Mouse (Mus musculus): ENCODE results near the gene Ep300. TPM values are rescaled to one million over a fixed set of nuclear protein-coding genes. Genes with fewer than 3 reads are reported as not detected.

Ep300 gene
- polyA plus RNA-seq, 1 experiment, result 55.4 TPM

- WGBS, result 65% methylated on average over 18 of the region's 18 CpGs
- H3K4me1 ChIP-seq (ENCODE audit: control insufficient read depth, insufficient read depth, low read length), result no peaks in the 10 kb centered on the region
These were observed 30.4 kb upstream of the Ep300 start for GRCm38 (mm10) chr15:81554558-81555297.

GRCm38 (mm10) chr15:81555986-81556385, 29.2 kb upstream of the Ep300 start:
- TF ChIP-seq CTCF (IDR thresholded peaks at IDR 0.05; ENCODE audit: control insufficient read depth, insufficient read depth, low read length) (no peak), POLR2A (IDR thresholded peaks at IDR 0.05; ENCODE audit: borderline replicate concordance, control insufficient read depth, low read depth, low read length) (no peak)
- 79% methylated on average over 3 of the region's 3 CpGs for WGBS
- H3K4me1 ChIP-seq (ENCODE audit: control insufficient read depth, insufficient read depth, low read length), result no peaks in the 10 kb centered on the region
- H3K4me3 ChIP-seq (replicated peaks; ENCODE audit: control insufficient read depth, low read depth, low read length), result no peak overlapping the region
- H3K27ac ChIP-seq (ENCODE audit: control insufficient read depth, insufficient read depth, low read depth, low read length, poor library complexity), result no peak overlapping the region

More at GRCm38 (mm10) chr15:81554558-81555297, 30.4 kb upstream of the Ep300 start:
- TF ChIP-seq CTCF (IDR thresholded peaks at IDR 0.05; ENCODE audit: control insufficient read depth, insufficient read depth, low read length), result no peak
- no peak for TF ChIP-seq POLR2A (IDR thresholded peaks at IDR 0.05; ENCODE audit: borderline replicate concordance, control insufficient read depth, low read depth, low read length)
- no peak overlapping the region for H3K4me3 ChIP-seq (replicated peaks; ENCODE audit: control insufficient read depth, low read depth, low read length)
- no peak overlapping the region for H3K27ac ChIP-seq (ENCODE audit: control insufficient read depth, insufficient read depth, low read depth, low read length, poor library complexity)

DNA sequence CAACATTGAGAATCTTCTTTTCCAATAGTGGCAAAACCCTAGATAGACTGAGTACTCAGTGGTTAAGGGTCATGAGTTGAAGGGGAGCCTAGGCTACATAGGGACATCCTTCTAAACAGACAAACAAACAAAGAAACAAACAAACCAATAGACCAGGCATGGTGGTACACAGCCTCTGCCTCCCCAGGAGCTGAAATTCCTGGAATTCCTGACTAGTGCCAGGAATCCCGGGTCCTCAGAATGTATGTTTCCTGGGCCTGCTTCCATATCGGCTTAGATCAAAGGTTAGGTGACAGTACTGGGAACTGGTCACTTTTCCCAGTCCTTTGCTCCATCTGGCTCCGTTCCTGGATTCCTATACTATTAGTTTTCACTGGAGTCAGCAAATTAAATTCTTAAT, 23.6 kb upstream of the Ep300 start:
- H3K4me3 ChIP-seq (replicated peaks; ENCODE audit: control insufficient read depth, low read depth, low read length), result no peak overlapping the region
- TF ChIP-seq CTCF (IDR thresholded peaks at IDR 0.05; ENCODE audit: control insufficient read depth, insufficient read depth, low read length), result no peak
- no peak for TF ChIP-seq POLR2A (IDR thresholded peaks at IDR 0.05; ENCODE audit: borderline replicate concordance, control insufficient read depth, low read depth, low read length)
- no peak overlapping the region for H3K27ac ChIP-seq (ENCODE audit: control insufficient read depth, insufficient read depth, low read depth, low read length, poor library complexity)
- no peaks in the 10 kb centered on the region; the same call in 1 of the 2 replicates for H3K4me1 ChIP-seq (ENCODE audit: control insufficient read depth, insufficient read depth, low read length)
- WGBS, result 81% methylated on average over 3 of the region's 3 CpGs

DNA sequence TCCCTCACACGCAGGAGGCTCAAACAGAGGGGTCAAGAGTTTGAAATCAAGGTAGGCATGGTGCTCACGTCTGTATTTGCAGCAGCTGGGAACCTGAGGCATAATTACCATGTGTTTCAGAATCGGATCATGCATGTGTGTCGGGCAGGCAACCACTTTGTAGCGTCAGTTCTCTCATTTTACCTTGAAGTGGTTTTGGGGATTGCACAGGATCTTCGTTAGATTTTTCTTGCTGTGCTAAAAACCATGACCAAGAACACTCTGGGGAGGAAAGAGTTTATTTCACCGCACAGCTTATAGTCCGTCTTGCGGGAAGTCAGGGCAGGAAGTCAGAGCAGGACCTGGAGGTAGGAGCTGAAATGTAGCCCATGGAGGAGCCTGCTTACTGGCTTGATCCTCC, 23.2 kb upstream of the Ep300 start:
- no peaks in the 10 kb centered on the region; the same call in 1 of the 2 replicates for H3K4me1 ChIP-seq (ENCODE audit: control insufficient read depth, insufficient read depth, low read length)
- H3K27ac ChIP-seq (ENCODE audit: control insufficient read depth, insufficient read depth, low read depth, low read length, poor library complexity), result no peak overlapping the region
- 49% methylated on average over 9 of the region's 9 CpGs for WGBS
- H3K4me3 ChIP-seq (replicated peaks; ENCODE audit: control insufficient read depth, low read depth, low read length), result no peak overlapping the region
- TF ChIP-seq POLR2A (IDR thresholded peaks at IDR 0.05; ENCODE audit: borderline replicate concordance, control insufficient read depth, low read depth, low read length) (no peak), CTCF (IDR thresholded peaks at IDR 0.05; ENCODE audit: control insufficient read depth, insufficient read depth, low read length) (no peak)

- 61% methylated on average over 9 of the region's 9 CpGs for WGBS
- no peak overlapping the region for H3K27ac ChIP-seq (ENCODE audit: control insufficient read depth, insufficient read depth, low read depth, low read length, poor library complexity)
- H3K4me3 ChIP-seq (replicated peaks; ENCODE audit: control insufficient read depth, low read depth, low read length), result no peak overlapping the region
- H3K4me1 ChIP-seq (ENCODE audit: control insufficient read depth, insufficient read depth, low read length), result no peaks in the 10 kb centered on the region; the same call in 1 of the 2 replicates
- TF ChIP-seq CTCF (IDR thresholded peaks at IDR 0.05; ENCODE audit: control insufficient read depth, insufficient read depth, low read length) (no peak), POLR2A (IDR thresholded peaks at IDR 0.05; ENCODE audit: borderline replicate concordance, control insufficient read depth, low read depth, low read length) (no peak)
These were observed 22.4 kb upstream of the Ep300 start for GRCm38 (mm10) chr15:81562491-81563488.

- 5% methylated on average over 2 of the region's 2 CpGs for WGBS
- TF ChIP-seq CTCF (IDR thresholded peaks at IDR 0.05; ENCODE audit: control insufficient read depth, insufficient read depth, low read length), result no peak
- TF ChIP-seq POLR2A (IDR thresholded peaks at IDR 0.05; ENCODE audit: borderline replicate concordance, control insufficient read depth, low read depth, low read length), result no peak
- H3K4me1 ChIP-seq (ENCODE audit: control insufficient read depth, insufficient read depth, low read length), result peaks cover 1% of the 10 kb centered on the region; the same call in 1 of the 2 replicates
- peak overlapping the region; percentile 60 for H3K4me3 ChIP-seq (replicated peaks; ENCODE audit: control insufficient read depth, low read depth, low read length)
- H3K27ac ChIP-seq (ENCODE audit: control insufficient read depth, insufficient read depth, low read depth, low read length, poor library complexity), result peak overlapping the region; percentile 77
These were observed 17.1 kb upstream of the Ep300 start for GRCm38 (mm10) chr15:81568093-81568492.

- TF ChIP-seq POLR2A (IDR thresholded peaks at IDR 0.05; ENCODE audit: borderline replicate concordance, control insufficient read depth, low read depth, low read length) (no peak), CTCF (IDR thresholded peaks at IDR 0.05; ENCODE audit: control insufficient read depth, insufficient read depth, low read length) (no peak)
- peaks cover 1% of the 10 kb centered on the region; the same call in 1 of the 2 replicates for H3K4me1 ChIP-seq (ENCODE audit: control insufficient read depth, insufficient read depth, low read length)
- peak overlapping the region; percentile 70 for H3K4me3 ChIP-seq (replicated peaks; ENCODE audit: control insufficient read depth, low read depth, low read length)
- H3K27ac ChIP-seq (ENCODE audit: control insufficient read depth, insufficient read depth, low read depth, low read length, poor library complexity), result peak overlapping the region; percentile 51; the same call in 1 of the 2 replicates
- WGBS, result 2% methylated on average over 2 of the region's 2 CpGs
These were observed 16.6 kb upstream of the Ep300 start for GRCm38 (mm10) chr15:81568592-81568991.

- TF ChIP-seq POLR2A (IDR thresholded peaks at IDR 0.05; ENCODE audit: borderline replicate concordance, control insufficient read depth, low read depth, low read length) (no peak), CTCF (IDR thresholded peaks at IDR 0.05; ENCODE audit: control insufficient read depth, insufficient read depth, low read length) (no peak)
- Histone ChIP-seq H3K27ac (ENCODE audit: control insufficient read depth, insufficient read depth, low read depth, low read length, poor library complexity) (no peak overlapping the region), H3K4me3 (replicated peaks; ENCODE audit: control insufficient read depth, low read depth, low read length) (no peak overlapping the region), H3K4me1 (ENCODE audit: control insufficient read depth, insufficient read depth, low read length) (no peaks in the 10 kb centered on the region; the same call in 1 of the 2 replicates)
- 38% methylated on average over 3 of the region's 3 CpGs for WGBS
These were observed 8.2 kb upstream of the Ep300 start for GRCm38 (mm10) chr15:81576961-81577360.

All from bone marrow, adult 2 months (tissue).